Mouse (Mus musculus) liver, postnatal 0 days (tissue): ENCODE data around the gene Xylt1.

ENCODE experiments used
- CTCF ChIP-seq: sonication (generic); IDR thresholded peaks from 2 replicates; pipeline ENCODE4 v1.5.1; 2016; ENCODE audit warnings: antibody characterized with exemption, low read depth
- EP300 ChIP-seq: IDR thresholded peaks from 2 replicates; pipeline ENCODE4 v1.6.1; 2016; ENCODE audit warnings: antibody characterized with exemption, low read depth, mild to moderate bottlenecking

GRCm38 (mm10) chr7:117658180-117658579 lies 277.4 kb downstream of the Xylt1 start:
- TF ChIP-seq EP300: no peak
- no peak for TF ChIP-seq CTCF
